Mouse (Mus musculus): ENCODE measurements around the gene Gm17581. TPM values are rescaled to one million over a fixed set of nuclear protein-coding genes. Genes with fewer than 3 reads are reported as not detected.
"Not testable (repeated sequence)": the region's sequence is repeated elsewhere in the genome, so short reads cannot be mapped to it uniquely, and the experiment has no call there.

The Gm17581 gene
- polyA plus RNA-seq, 1 experiment: not detected

DNA sequence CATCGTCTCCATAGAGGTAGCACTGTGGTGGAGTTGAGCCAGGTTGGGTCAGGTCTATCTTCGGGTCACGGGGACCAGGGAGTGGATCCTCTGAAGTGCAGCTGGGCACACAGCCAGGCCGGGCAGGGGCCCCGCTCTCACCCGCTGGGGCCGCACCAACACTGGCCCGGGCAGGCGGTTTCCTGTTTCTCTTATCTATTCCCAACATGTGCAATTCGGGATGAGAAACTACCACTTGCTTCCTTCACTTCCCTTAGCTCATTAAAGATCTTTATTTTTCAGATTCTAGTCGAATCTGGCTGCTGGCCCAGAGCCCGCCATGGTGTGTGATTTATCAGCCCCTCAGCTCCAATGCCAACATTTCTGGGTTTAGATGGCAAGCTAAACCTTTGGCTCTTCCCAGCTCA, 7.3 kb upstream of the Gm17581 start:
- no peak for DNase-seq (ENCODE audit: extremely low spot score in 1 of 2, low spot score in 1 of 2)

DNA sequence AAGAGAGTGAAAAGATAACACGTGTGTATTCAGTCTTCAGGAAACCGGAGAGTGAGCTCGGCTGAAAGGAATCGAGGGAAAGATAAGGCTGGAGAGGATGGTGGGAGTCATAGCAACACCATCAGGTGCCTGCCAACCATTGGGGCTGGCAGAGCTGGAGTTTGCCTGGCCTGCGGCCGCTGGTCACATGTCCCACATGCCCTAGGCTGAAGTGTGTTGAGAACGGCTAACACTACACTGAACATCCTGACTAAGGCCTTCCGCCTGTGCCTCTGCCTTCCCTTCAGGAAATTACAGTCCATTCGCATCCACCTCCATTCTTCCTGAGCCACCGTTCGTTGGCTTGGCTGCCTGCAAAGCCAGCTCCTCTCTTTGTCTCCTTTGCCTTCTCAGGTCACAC, 6.5 kb upstream of the Gm17581 start:
- DNase-seq (ENCODE audit: extremely low spot score in 1 of 2, low spot score in 1 of 2): no peak

- no peak for DNase-seq (ENCODE audit: extremely low spot score in 1 of 2, low spot score in 1 of 2)
These were observed 2.1 kb upstream of the Gm17581 start for GRCm38 (mm10) chr2:155737803-155738202.

DNA sequence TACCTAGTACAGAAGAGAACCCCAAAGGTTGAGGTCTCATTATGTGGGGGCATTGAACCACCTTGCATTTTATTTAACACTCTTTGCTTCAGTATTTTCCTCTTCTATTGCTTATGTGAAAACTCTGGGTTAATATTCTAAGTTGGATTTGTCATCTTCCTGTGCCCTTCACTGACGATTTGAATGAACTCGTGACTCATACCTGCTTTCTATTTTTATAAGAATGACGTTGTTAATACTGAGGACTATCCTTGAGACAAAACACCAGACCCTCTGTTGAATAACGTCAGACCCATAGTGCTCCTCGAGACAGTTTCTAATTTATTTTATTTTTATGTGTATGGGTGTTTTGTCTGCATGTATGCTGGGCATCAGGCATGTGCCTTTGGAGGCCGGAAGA, 1.3 kb upstream of the Gm17581 start:
- no peak for DNase-seq (ENCODE audit: extremely low spot score in 1 of 2, low spot score in 1 of 2)

- DNase-seq (ENCODE audit: extremely low spot score in 1 of 2, low spot score in 1 of 2): no peak
These were observed 586 bp downstream of the Gm17581 start for GRCm38 (mm10) chr2:155735080-155735479.

GRCm38 (mm10) chr2:155729158-155729645, 6.5 kb downstream of the Gm17581 start, which contains the start of gene Edem2:
Gene Edem2, minus strand, starts transcription at chr2:155729475.
- DNase-seq (ENCODE audit: extremely low spot score in 1 of 2, low spot score in 1 of 2): peak; percentile 89 to 94

DNA sequence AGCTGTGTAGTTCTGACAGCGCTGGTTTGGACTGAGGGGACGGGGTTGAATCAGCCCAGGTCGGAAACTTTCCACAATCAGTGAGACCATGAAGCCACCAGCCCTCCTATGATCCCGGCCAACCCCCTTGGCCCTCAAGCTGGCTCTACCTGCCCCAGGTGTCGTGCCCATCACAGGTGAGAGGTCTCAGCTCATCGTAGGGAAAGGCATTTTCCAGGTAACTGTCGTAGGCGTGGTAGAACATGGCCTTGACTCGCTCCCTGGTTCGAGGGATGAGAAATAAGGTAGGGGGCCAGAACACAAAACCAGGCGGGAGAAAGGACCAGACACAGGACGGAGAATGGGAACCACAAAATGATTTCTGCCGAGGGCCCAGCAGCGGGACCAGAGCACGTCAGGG, 6.9 kb downstream of the Gm17581 start:
- no peak for DNase-seq (ENCODE audit: extremely low spot score in 1 of 2, low spot score in 1 of 2)

DNA sequence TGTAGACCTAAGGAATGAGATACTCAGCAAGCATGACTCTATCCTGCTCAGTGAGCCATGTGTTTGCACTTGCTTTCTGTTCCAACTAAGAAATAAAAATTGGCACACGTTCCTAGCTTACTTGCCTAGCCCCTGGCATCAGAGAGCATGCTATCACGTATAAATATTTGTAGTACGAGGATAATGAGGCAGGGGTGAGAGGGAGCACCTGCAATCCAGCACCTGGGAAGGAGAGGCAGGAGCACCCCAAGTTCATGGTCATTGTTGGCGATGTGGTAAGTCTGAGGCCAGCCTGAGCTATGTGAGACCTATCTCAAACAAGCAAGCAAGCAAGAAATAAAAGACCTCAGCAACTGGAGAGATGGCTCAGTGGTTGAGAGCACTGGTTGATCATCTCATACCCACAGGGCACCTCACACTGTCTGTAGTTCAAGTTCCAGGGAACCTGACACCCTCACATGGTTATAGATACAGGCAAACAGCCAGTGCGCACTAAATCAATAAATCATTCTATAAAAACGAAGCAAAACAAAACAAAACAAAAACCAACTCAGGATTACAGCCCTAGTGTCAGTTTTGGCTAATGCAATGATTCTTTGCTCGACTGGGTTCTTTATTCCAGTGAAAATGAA, 7.8 kb downstream of the Gm17581 start:
- no peak for DNase-seq (ENCODE audit: extremely low spot score in 1 of 2, low spot score in 1 of 2)

DNA sequence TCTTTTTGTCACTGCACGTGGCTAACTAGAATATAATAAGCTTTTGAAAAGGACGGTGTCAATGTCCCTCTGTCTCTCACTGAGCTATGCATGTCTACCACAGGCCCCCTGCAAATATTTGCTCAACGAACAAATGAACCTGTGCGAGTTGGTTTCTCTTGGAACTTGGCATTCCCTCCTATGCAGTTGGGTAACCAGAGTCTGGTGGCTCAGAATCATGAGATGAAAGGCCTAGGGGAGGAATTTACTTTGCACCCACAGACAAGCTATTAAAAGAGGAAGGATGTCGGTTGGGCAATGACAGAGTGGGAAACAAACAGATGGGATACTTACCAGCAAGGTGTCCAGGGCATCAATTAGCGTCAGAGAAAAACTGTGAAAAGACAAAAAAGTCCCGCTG, 9.4 kb downstream of the Gm17581 start:
- DNase-seq (ENCODE audit: extremely low spot score in 1 of 2, low spot score in 1 of 2): no peak

DNA sequence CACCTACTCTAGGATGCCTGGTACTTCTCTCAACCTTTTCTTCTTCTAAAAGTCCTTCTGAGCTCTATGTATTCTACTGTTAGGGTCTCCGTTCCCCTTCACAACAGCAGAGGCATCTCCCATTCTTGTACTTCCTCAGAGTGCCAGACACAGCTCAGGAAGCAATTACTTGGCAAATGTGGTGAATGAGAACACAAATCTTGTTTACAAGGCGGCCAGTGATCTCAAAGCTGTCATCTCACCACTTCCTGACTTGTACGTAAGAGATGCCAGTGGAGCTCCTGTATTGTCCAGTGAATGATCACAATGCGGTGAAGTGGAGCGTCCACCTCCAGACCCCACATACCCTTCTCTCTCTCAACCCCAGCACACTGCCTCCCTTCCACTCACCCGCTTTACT, 11.1 kb downstream of the Gm17581 start:
- no peak for DNase-seq (ENCODE audit: extremely low spot score in 1 of 2, low spot score in 1 of 2)

DNA sequence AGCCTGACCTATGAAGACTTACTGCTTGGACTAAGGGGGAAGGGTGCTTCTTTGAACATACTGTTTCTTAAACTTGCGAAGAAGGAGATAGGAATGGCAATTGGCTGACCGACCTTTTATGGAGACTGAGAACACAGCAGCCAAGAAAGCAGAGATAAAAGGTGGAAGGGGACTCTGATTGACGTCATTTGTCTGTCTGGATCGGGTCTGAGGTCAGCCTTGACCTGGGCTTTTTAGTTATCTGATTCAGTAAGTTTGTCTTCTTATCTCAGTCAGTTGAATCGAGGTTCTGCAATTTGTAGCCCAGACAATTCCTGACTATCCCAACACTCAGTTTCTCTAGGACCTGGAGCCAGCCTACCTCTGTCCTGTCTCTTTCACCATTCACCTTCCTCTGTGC, 11.6 kb downstream of the Gm17581 start:
- no peak for DNase-seq (ENCODE audit: extremely low spot score in 1 of 2, low spot score in 1 of 2)

DNA sequence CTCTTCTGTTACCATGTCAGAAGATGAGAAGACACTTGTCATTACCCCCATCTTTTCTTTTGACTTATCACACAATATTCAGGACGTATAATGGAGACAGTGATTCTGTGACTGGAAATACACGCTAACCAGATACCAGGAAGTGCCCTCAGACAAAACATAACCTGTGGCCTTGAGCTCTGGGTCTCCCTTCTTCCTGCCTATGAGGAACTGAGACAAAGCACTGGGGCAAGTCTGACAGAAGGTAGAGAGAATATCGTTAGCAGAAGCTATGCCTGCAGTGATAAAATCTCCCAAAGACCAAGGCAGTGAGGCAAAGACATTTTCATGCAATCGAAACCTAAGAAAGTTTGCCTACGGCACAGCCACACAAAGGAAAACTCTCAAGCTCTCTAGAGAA, 15.1 kb downstream of the Gm17581 start:
- no peak for DNase-seq (ENCODE audit: extremely low spot score in 1 of 2, low spot score in 1 of 2)

DNA sequence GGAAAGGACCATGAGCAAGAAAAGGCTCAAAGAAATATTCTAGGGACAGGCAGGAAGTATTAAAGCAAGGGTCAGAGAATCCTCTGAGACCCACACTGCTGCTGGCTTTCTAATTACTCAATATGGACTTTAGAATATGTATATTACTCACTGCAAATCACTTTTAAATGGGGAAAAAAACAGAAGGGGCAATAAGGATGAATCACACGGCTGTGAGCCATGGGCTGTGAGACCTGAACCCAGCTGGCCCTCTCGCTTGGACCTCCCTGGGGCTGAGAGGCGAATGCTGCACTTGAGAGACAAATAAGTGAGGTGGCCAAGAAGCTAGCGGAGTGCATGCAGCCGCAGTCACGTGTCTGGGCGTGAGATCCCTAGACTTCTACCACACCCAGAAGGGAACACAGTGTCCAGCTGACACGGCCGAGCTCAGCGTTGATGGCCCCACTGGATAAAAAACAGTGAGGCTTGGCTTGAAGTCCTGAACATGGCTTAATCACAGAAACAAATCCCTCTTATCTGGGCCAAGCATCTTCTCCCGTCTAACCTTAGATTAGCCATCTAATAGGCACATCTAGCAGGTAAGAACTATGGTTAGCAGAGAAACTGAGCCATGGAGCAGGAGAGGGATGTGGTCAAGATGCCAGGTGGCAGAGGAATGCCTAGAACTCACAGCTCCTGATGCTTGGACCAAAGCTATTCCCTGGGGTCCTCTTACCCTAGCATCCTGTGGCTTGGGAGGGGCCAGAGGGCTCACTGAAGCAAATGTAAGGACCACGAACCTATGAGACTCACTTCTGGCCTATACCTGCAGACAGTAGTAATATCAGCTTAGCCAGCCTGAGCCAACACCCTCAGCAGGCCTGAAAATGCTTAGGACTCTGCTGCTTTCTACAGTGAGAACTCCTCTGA, 18.3 kb downstream of the Gm17581 start:
- DNase-seq (ENCODE audit: extremely low spot score in 1 of 2, low spot score in 1 of 2): no peak

- DNase-seq (ENCODE audit: extremely low spot score in 1 of 2, low spot score in 1 of 2): no peak
These were observed 25.1 kb downstream of the Gm17581 start for GRCm38 (mm10) chr2:155710557-155710956.

- peak in 1 of 2 experiments; percentile 66 for DNase-seq (ENCODE audit: extremely low spot score in 1 of 2, low spot score in 1 of 2)
These were observed 28.4 kb downstream of the Gm17581 start for GRCm38 (mm10) chr2:155707251-155707650.

GRCm38 (mm10) chr2:155703630-155704029, 32.0 kb downstream of the Gm17581 start:
- no peak for DNase-seq (ENCODE audit: extremely low spot score in 1 of 2, low spot score in 1 of 2)

DNA sequence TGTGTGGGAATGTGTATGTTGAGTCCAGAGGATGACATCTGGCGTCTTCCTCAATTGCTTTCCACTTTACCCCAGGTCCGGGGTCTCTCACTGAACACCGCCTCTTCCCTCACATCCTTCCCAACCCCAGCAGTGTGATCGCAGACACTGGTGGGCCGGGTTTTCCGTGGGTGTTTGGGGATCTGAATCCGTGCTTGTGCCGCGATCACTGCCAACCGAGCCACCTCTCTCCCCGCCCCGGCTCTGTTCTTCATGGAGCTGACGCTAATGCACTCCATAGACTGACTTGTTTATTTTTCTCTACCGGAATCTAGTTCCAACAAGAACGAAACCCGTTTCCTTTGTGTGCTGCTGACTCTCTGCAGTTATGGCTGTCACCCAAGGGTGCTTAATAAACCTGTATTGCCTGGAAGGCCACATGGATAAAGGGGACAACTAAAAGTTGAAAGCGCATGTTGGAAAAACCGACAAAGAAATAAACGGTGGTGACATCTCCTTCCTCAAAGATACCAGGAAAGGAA, 34.2 kb downstream of the Gm17581 start:
- peak in 1 of 2 experiments; percentile 31 for DNase-seq (ENCODE audit: extremely low spot score in 1 of 2, low spot score in 1 of 2)

DNA sequence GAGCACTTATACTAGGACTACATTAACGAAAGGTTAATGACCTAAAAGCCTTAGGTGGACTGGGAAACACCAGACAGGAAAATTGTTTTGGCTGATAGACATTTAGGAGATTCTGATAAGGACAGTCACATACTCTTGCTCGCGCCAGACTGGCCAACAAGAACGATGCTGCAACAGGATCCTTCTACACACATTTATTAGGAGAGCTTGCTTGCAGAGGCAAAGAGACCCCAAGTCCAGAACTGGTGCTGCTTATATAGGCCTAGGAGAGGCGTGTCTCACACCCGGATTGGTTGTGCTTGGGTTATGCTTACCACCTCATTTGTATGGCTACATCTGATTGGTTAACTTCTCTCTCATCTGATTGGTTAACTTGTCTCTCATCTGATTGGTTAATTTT, 37.2 kb downstream of the Gm17581 start:
- DNase-seq (ENCODE audit: extremely low spot score in 1 of 2, low spot score in 1 of 2): not testable (repeated sequence)

DNA sequence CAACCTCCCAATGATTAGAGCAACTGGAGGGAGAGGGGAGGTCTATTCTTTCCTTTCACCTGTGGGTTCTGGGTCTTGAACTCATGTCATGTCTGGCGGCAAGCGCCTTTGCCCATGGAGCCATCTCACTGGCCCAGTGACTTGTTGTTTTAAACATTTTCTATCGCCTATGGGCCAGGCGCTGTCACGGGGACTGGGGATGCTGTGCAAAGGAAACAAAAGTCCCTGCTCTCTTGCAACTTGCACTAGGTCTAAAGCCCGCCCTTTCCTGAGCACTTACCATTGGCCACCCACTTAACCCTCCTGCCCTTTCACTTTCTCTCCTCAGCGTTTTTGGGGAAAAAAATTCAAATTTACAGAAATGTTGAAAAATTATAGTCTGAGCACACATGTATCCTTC, 38.8 kb downstream of the Gm17581 start:
- no peak for DNase-seq (ENCODE audit: extremely low spot score in 1 of 2, low spot score in 1 of 2)

DNA sequence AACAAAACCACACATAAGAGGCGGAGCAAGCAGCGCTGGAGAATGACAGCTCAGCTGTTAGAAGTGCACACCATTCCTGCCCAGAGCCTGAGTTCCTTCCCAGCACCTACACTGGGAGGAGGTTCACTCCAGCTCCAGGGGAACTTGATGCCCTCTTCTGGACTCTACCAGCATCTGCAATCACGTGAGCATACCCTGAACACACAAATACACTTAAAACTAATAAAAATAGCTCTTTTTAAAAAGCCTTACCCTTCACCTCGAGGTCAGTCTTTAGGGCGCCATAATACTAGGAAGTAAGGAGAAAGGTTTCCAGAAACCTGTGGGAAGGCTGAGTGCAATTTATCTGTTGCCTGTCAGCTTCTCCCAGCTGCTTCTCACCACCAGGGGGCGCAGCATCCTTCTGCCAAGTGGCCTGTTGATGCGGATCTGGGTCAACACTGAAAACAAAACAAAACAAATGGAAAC, 39.5 kb downstream of the Gm17581 start:
- DNase-seq (ENCODE audit: extremely low spot score in 1 of 2, low spot score in 1 of 2): peak; percentile 42 to 85

- DNase-seq (ENCODE audit: extremely low spot score in 1 of 2, low spot score in 1 of 2): no peak
These were observed 40.4 kb downstream of the Gm17581 start for GRCm38 (mm10) chr2:155695316-155695715.
